Mouse (Mus musculus) lung, postnatal 14 days (tissue): ENCODE measurements around the gene Rab7.

Experiments used
- DNase-seq: peaks from one replicate; pipeline ENCODE4 v3.0.0; 2021

Rab7 gene

DNA sequence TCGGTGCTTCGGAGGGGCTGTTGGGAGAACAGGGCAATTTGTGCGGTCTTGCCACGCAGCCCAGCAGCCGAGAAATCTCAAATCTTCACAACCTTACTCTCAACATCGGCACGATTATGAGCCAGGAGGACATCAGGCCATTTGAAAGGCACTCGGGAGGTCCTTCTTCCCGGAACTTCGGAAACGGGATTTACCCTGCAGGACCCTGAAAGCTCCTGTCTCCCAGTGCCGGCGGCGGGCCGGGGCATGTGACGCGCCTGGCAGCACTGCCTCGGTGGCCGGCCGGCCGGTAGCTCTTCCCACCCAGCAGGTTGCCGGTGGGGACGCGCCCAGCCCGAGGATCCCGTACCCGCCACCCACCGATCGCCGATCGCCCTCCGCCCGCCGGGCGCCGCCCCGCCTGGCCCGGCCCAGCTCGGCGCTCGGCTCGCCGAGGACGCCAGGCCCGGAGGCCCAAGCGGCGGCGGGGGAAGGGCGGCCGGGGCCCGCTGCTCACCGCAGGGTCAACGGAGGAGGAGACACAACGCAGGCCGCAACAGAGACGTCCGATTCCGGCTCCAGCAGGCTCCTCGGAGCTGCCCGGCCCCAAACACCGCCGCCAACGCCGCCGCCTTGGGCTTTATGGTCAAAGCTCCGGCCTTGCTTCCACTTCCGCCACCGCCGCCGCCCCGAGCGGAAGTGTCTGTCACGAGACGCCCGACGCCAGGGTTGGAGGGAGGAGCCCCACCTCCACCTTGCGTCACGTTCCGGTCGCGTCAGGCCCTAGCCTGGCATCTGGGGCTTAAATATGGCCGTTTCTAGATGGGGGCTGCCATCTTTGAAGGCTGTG, at the start of gene Rab7:
Gene Rab7, minus strand, starts transcription at position 694 of the 829 bp plus-strand sequence.
- peak; percentile 97 for DNase-seq

- DNase-seq: no peak
These were observed 43.9 kb upstream of the Rab7 start for GRCm38 (mm10) chr6:88088971-88089370.

- peak; percentile 99 for DNase-seq
These were observed 39.4 kb upstream of the Rab7 start, which contains the start of gene Rpn1 for GRCm38 (mm10) chr6:88084278-88085151. Rpn1 (plus strand) TSS chr6:88084482.

- DNase-seq: no peak
These were observed 38.6 kb upstream of the Rab7 start for GRCm38 (mm10) chr6:88083672-88084071.

GRCm38 (mm10) chr6:88083095-88083494, 38.0 kb upstream of the Rab7 start:
- DNase-seq: no peak

DNA sequence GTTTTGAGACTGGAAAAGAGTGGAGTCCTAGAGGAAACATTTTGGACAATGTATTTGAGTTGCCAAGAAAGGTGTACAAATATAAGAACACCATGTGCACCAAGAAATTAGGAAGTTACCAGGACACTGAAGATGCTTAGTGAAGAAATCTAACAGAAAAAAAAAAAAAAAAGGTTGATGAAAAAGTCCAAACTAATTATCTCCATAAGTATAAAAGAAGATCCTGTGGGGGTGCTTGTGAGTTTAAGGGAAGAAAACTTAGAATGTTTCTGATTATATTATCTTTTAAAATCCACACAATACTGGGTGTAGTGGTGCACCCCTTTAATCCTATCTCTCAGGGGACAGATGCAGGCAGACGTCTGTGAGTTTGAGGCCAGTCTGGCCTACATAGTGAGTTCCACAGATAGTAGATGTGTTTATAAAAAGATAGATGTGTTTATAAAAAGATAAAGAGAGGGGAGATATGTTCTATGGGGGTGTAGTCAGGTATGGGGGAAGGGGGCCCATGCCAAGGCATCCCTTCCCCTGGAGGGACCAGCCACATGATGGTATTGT, 31.0 kb upstream of the Rab7 start:
- no peak for DNase-seq

DNA sequence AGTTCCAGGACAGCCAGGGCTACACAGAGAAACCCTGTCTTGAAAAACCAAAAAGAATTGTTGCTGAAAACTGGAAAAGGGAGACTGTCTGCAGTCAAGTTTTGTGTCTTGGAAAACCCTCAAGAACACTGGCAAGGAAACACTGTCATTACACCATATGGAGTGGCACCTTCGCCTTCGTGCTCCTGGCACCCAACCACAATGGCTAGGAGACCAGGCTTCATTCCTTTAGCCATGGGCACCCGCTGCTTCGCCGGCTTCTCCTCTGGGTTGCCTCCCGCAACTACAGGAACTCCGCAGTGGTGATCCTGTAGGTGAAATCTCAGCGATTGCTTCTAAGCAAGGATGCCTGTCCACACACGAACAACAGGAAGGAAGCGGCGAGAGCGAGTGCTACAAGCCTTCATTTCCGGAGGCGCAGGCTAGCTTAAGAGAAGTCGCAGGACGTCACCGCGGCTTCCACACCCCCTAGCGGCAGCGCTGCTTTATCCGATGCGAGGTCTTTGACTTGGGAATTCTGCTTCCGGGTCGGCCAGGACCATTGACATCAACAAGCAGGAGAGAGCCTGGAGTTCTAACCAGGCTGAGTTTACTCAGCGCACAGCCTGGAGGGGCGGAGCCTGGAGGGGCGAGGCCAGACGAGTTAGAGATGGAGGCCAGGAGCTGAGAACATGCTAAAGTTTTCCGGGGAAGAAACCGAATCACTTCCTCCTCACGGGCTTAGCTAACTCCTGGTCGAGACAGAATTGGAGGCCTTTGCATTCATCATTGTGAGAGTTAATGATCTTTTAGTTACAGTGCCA, 29.9 kb upstream of the Rab7 start:
- peak; percentile 96 for DNase-seq

DNA sequence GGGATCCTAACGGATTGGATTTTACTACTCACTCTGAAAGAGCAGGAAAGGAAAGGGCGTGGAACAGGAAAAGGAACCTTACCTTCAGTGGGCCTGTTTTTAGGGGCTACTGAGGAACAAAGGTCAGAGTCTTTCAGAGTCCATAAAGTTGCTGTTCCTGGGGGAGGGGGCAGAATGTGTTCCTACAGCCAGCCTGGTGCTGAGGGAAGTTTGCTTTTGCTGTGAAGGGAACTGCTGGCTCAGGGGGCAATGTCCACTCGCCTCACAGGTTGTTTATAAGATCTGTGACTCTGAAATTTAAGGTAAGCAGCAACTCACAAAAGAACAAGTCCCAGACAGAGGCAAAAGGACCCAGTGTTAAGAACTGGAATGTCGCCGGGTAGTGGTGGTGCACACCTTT, 26.1 kb upstream of the Rab7 start:
- DNase-seq: no peak

DNA sequence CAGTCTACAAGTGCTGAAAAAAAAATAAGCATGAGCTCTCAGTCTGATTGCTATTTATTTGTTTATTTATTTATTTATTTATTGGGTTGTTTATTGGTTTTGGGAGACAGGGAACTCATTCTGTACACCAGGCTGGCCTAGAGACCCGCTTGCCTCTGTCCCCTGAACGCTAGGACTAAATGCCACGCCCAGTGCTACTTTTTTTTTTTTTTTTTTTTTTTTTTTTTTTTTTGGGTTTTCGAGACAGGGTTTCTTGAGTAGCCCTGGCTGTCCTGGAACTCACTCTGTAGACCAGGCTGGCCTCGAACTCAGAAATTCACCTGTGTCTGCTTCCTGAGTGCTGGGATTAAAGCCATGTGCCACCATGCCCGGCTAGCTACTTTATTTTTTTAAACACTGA, 25.4 kb upstream of the Rab7 start:
- no peak for DNase-seq

- DNase-seq: no peak
These were observed 23.7 kb upstream of the Rab7 start for GRCm38 (mm10) chr6:88068739-88069138.

DNA sequence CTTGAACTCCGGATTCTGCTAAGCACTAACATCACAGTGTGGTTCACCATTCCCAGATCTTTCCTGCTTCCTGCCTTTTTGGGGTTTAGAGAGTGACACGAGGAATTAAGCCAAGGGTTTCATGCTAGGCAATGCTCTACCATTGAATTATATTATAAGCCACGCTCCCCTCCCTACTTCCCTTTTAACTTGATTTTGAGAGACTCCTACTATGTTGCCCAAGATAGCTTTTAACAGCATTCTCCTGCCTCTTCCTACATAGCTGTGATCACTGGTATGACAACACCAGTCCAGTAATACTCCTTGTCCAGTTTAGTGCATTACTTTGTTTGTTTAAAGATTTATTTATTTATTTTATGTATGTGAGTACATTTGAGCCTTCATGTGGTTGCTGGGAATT, 22.7 kb upstream of the Rab7 start:
- no peak for DNase-seq

DNA sequence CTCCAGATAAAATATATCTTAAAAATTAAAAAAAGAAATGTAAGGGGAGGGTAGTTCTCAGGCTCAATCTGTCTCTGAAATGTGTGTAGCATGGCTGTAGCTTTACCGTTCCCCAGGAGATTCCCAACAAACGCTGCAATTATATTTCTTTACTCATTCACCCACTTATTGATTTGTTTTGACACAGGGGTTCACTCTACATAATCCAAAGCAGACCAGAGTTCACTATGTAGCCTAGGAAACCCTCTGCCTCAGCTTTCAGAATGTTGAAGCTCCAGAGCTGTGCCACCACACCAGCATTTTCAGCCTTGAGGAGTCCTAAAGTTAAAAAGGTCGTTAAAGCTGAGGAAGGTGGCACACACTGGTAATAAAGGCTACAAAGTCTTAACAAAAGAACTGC, 20.9 kb upstream of the Rab7 start:
- no peak for DNase-seq

DNA sequence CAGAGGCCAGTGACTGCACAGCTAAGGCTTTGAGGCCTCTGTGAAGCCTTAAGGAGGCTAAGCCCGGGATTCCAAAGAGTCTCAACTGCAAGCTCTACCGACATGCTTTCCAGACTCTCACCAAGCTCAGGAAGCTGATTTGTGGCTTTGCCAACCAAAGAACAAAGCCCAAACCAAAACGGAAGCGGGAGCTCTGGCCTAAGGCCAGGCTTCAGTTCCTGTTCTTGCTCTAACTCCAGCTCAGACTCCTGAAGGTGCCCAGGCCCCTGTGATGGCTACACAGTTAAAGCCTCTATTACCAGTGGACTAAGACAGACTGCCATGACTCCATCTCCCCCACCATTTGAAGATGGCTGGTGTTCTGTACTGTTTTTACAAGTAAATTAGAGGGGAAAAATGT, 20.0 kb upstream of the Rab7 start:
- peak; percentile 77 for DNase-seq

GRCm38 (mm10) chr6:88064072-88064642, 19.1 kb upstream of the Rab7 start:
- DNase-seq: no peak

DNA sequence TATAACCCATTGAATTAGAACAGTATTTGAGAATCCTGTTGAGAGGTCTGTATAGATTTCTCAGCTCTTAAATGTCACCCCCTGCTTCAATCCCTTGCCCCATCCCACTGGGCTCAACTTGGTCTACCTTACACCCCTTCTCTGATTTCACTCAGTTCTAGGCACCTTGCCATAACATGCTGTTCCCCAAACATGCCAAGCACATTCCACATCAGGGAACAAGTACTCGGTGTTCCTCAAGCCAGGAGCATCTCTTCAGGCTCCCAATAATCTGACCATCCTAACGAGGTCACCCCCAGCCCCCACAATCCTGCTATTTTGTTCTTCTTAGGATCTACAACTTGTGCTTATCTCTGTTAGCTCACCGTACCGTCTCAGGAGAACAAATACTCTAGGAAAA, 17.3 kb upstream of the Rab7 start:
- no peak for DNase-seq

GRCm38 (mm10) chr6:88061406-88061805, 16.3 kb upstream of the Rab7 start:
- no peak for DNase-seq

DNA sequence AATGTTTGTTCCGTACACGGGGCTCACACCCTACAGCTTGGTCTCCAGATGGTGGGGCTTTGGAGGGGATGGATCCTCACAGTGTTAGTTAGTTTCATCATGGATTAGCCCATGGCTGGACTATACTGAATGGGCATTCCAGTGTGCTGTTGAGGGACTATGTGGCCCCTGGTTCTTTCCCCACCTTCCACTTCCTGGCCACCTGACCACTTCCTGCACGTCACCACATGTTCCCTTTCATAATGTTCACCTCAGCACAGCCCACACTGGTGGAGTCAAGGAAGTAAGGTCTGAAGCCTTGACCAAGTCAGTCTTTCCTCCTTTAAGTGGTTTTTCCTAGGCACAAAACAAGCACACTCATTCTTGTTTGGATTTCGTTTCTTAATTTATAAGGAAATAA, 15.5 kb upstream of the Rab7 start:
- no peak for DNase-seq

DNA sequence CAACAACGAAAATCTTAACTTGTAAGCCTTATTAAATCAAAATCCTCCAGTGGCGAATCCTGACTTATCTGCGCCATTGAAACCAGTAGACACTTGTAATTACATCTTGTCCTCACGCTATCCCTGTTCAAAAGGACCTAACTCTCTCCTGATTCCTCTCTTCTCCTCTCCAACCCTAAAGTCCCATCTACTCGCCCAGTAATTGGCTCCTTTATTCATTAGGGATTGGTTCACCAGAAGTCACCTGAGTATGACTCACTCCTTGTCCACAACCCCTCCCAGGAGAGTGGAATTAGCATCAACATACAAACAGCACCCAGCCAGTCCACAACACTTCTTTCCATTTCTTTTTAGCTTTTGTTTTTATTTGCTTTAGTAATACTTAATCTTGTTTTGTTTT, 14.8 kb upstream of the Rab7 start:
- no peak for DNase-seq

DNA sequence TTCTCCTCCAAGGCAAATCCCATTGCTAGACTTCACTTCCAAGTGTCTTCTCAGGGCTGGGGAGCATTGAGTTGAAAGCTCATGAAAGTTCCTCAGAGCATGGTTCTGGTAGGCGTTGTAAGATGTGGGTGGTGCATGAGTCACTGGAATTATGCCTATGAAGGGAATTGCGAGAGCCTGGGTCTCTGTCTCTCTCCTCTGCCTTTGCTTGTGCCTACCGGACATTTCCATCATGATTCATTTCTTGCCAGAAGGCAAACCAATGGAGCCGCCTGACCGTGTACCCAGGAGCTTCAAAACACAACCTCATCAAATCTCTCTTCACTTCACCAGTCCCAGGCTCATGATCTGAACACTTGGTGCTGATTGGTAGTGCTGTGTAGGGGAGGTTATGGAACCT, 11.8 kb upstream of the Rab7 start:
- DNase-seq: no peak

- DNase-seq: no peak
These were observed 10.6 kb upstream of the Rab7 start for GRCm38 (mm10) chr6:88055663-88056062.

- DNase-seq: peak; percentile 20
These were observed 9.2 kb upstream of the Rab7 start for GRCm38 (mm10) chr6:88054081-88054835.
